Mouse (Mus musculus) hindbrain, embryonic 13.5 days (tissue): ENCODE data around the gene Iqschfp. TPM values are rescaled to one million over a fixed set of nuclear protein-coding genes. Genes with fewer than 3 reads are reported as not detected.
A peak's percentile ranks its signal among the peaks of the same experiment; 100 is the strongest.

ENCODE experiments used
- ATAC-seq: fragments of 200-750 bp; cut with Nextera tagmentation; 2 replicates; pipeline ENCODE4 v1.8.0; 2017; ENCODE audit warnings: moderate TSS enrichment; ENCODE audit not compliant: low FRiP score
- H3K27ac ChIP-seq: fragments of 300-500 bp; sonication (generic); 2 replicates; pipeline ENCODE4 v1.5.1; 2015; ENCODE audit warnings: inconsistent platforms, mild to moderate bottlenecking, moderate library complexity
- H3K27me3 ChIP-seq: fragments of 300-500 bp; sonication (generic); 2 replicates; pipeline ENCODE4 v1.6.1; 2015; ENCODE audit warnings: mild to moderate bottlenecking, inconsistent platforms
- H3K36me3 ChIP-seq: fragments of 300-500 bp; sonication (generic); 2 replicates; pipeline ENCODE4 v1.6.1; 2015; ENCODE audit warnings: mild to moderate bottlenecking, inconsistent platforms
- H3K4me1 ChIP-seq: fragments of 300-500 bp; sonication (generic); replicated peaks from 2 replicates; pipeline ENCODE4 v1.6.1; 2015; ENCODE audit warnings: inconsistent platforms
- H3K4me2 ChIP-seq: fragments of 300-500 bp; sonication (generic); 2 replicates; pipeline ENCODE4 v1.6.1; 2015; ENCODE audit warnings: inconsistent platforms, mild to moderate bottlenecking, moderate library complexity
- H3K4me3 ChIP-seq: fragments of 300-500 bp; sonication (generic); 2 replicates; pipeline ENCODE4 v1.5.1; 2015; ENCODE audit warnings: mild to moderate bottlenecking, inconsistent platforms
- H3K9ac ChIP-seq: fragments of 300-500 bp; sonication (generic); 2 replicates; pipeline ENCODE4 v1.6.1; 2015; ENCODE audit warnings: mild to moderate bottlenecking, inconsistent platforms
- H3K9me3 ChIP-seq: fragments of 300-500 bp; sonication (generic); 2 replicates; pipeline ENCODE4 v1.6.1; 2016; ENCODE audit warnings: inconsistent platforms
- WGBS: fragments of 180-500 bp; shearing (Covaris S2); methylation state at CpG from one replicate; pipeline ENCODE4 v1.1.7; 2015; 5-methylcytosine and 5-hydroxymethylcytosine counted together
- polyA plus RNA-seq: library from polyadenylated mRNA; unstranded; fragments of >200 nt; fragmentation: Nextera tagmentation; extraction: Ambion mirVana; gene quantifications from 2 replicates; pipeline ENCODE4 v1.2.1, GENCODE M21; 2015

Gene Iqschfp
- polyA plus RNA-seq, 1 experiment from 2014 or later, result 3.4 TPM

- 69% methylated on average over 3 of the region's 3 CpGs for WGBS
- no peak for ATAC-seq
Observed at GRCm38 (mm10) chr3:68568149-68568548, 676.1 kb downstream of the Iqschfp start.

GRCm38 (mm10) chr3:68568716-68569115, 676.7 kb downstream of the Iqschfp start:
- Histone ChIP-seq H3K36me3 (no peaks in the 10 kb centered on the region), H3K4me3 (no peak overlapping the region), H3K4me2 (no peak overlapping the region), H3K27ac (peak overlapping the region; percentile 32; the same call in 1 of the 2 replicates), H3K9ac (no peak overlapping the region), H3K27me3 (no peaks in the 10 kb centered on the region), H3K9me3 (no peaks in the 10 kb centered on the region), H3K4me1 (peaks cover 42% of the 10 kb centered on the region)
- ATAC-seq, result no peak
- 43% methylated on average over 7 of the region's 7 CpGs for WGBS

More at GRCm38 (mm10) chr3:68568149-68568548, 676.1 kb downstream of the Iqschfp start:
- H3K4me1 ChIP-seq, result peaks cover 41% of the 10 kb centered on the region
- H3K36me3 ChIP-seq, result no peaks in the 10 kb centered on the region
- no peak overlapping the region for H3K4me2 ChIP-seq
- H3K9ac ChIP-seq, result no peak overlapping the region
- H3K9me3 ChIP-seq, result no peaks in the 10 kb centered on the region
- H3K4me3 ChIP-seq, result no peak overlapping the region
- no peaks in the 10 kb centered on the region for H3K27me3 ChIP-seq
- no peak overlapping the region for H3K27ac ChIP-seq

GRCm38 (mm10) chr3:68570319-68570718, 678.3 kb downstream of the Iqschfp start:
- ATAC-seq, result no peak
- H3K9me3 ChIP-seq, result no peaks in the 10 kb centered on the region
- no peaks in the 10 kb centered on the region for H3K27me3 ChIP-seq
- no peak overlapping the region for H3K4me2 ChIP-seq
- no peak overlapping the region for H3K4me3 ChIP-seq
- no peaks in the 10 kb centered on the region for H3K36me3 ChIP-seq
- H3K27ac ChIP-seq, result no peak overlapping the region
- WGBS, result 92% methylated on average over 4 of the region's 4 CpGs
- H3K4me1 ChIP-seq, result peaks cover 46% of the 10 kb centered on the region
- no peak overlapping the region for H3K9ac ChIP-seq

GRCm38 (mm10) chr3:68572249-68573225, 680.5 kb downstream of the Iqschfp start:
- peak overlapping the region; percentile 83 for H3K9ac ChIP-seq
- peak overlapping the region; percentile 73 for H3K4me2 ChIP-seq
- peak overlapping the region; percentile 52 for H3K4me3 ChIP-seq
- WGBS, result 6% methylated on average over 28 of the region's 28 CpGs
- H3K27me3 ChIP-seq, result no peaks in the 10 kb centered on the region
- peaks cover 59% of the 10 kb centered on the region for H3K4me1 ChIP-seq
- peak overlapping the region; percentile 98 for H3K27ac ChIP-seq
- H3K36me3 ChIP-seq, result no peaks in the 10 kb centered on the region
- peak; percentile 94 for ATAC-seq
- no peaks in the 10 kb centered on the region for H3K9me3 ChIP-seq

GRCm38 (mm10) chr3:68573226-68573624, 681.2 kb downstream of the Iqschfp start:
- no peaks in the 10 kb centered on the region for H3K27me3 ChIP-seq
- peaks cover 61% of the 10 kb centered on the region for H3K4me1 ChIP-seq
- no peaks in the 10 kb centered on the region for H3K36me3 ChIP-seq
- peak overlapping the region; percentile 73 for H3K4me2 ChIP-seq
- 45% methylated on average over 3 of the region's 3 CpGs for WGBS
- peak overlapping the region; percentile 98 for H3K27ac ChIP-seq
- H3K4me3 ChIP-seq, result peak overlapping the region; percentile 52
- peak overlapping the region; percentile 83 for H3K9ac ChIP-seq
- H3K9me3 ChIP-seq, result no peaks in the 10 kb centered on the region
- no peak for ATAC-seq

- H3K4me1 ChIP-seq, result peaks cover 67% of the 10 kb centered on the region
- ATAC-seq, result no peak
Observed at GRCm38 (mm10) chr3:68574097-68574496, 682.1 kb downstream of the Iqschfp start.

GRCm38 (mm10) chr3:68574565-68574964, 682.5 kb downstream of the Iqschfp start:
- H3K4me3 ChIP-seq, result peak overlapping the region; percentile 52
- H3K27ac ChIP-seq, result peak overlapping the region; percentile 98
- WGBS, result 40% methylated on average over 8 of the region's 8 CpGs
- H3K4me2 ChIP-seq, result peak overlapping the region; percentile 73
- no peaks in the 10 kb centered on the region for H3K27me3 ChIP-seq
- no peaks in the 10 kb centered on the region for H3K36me3 ChIP-seq
- peak overlapping the region; percentile 83 for H3K9ac ChIP-seq
- peaks cover 70% of the 10 kb centered on the region for H3K4me1 ChIP-seq
- no peaks in the 10 kb centered on the region for H3K9me3 ChIP-seq
- ATAC-seq, result no peak

More at GRCm38 (mm10) chr3:68574097-68574496, 682.1 kb downstream of the Iqschfp start:
- peak overlapping the region; percentile 83 for H3K9ac ChIP-seq
- H3K27me3 ChIP-seq, result no peaks in the 10 kb centered on the region
- H3K27ac ChIP-seq, result peak overlapping the region; percentile 98
- peak overlapping the region; percentile 52 for H3K4me3 ChIP-seq
- peak overlapping the region; percentile 73 for H3K4me2 ChIP-seq
- WGBS, result 46% methylated on average over 5 of the region's 8 CpGs
- no peaks in the 10 kb centered on the region for H3K36me3 ChIP-seq
- H3K9me3 ChIP-seq, result no peaks in the 10 kb centered on the region

GRCm38 (mm10) chr3:68575636-68576340, 683.8 kb downstream of the Iqschfp start:
- no peak for ATAC-seq

GRCm38 (mm10) chr3:68576431-68576830, 684.4 kb downstream of the Iqschfp start:
- Histone ChIP-seq H3K27me3 (no peaks in the 10 kb centered on the region), H3K9ac (peak overlapping the region; percentile 64), H3K9me3 (no peaks in the 10 kb centered on the region), H3K4me1 (peaks cover 85% of the 10 kb centered on the region), H3K4me2 (peak overlapping the region; percentile 73), H3K27ac (peak overlapping the region; percentile 98), H3K4me3 (peak overlapping the region; percentile 16), H3K36me3 (no peaks in the 10 kb centered on the region)
- ATAC-seq, result no peak
- WGBS, result 9% methylated on average over 7 of the region's 7 CpGs

More at GRCm38 (mm10) chr3:68575636-68576340, 683.8 kb downstream of the Iqschfp start:
- peak overlapping the region; percentile 98 for H3K27ac ChIP-seq
- 42% methylated on average over 10 of the region's 10 CpGs for WGBS
- peaks cover 82% of the 10 kb centered on the region for H3K4me1 ChIP-seq
- no peaks in the 10 kb centered on the region for H3K36me3 ChIP-seq
- H3K9ac ChIP-seq, result peak overlapping the region; percentile 64
- H3K4me2 ChIP-seq, result peak overlapping the region; percentile 73
- H3K9me3 ChIP-seq, result no peaks in the 10 kb centered on the region
- H3K4me3 ChIP-seq, result peak overlapping the region; percentile 52
- no peaks in the 10 kb centered on the region for H3K27me3 ChIP-seq

- Histone ChIP-seq H3K4me1 (peaks cover 89% of the 10 kb centered on the region), H3K4me2 (peak overlapping the region; percentile 73), H3K36me3 (no peaks in the 10 kb centered on the region), H3K9ac (peak overlapping the region; percentile 64), H3K9me3 (no peaks in the 10 kb centered on the region), H3K27ac (peak overlapping the region; percentile 98), H3K27me3 (no peaks in the 10 kb centered on the region), H3K4me3 (peak overlapping the region; percentile 16)
- no peak for ATAC-seq
- 57% methylated on average over 5 of the region's 5 CpGs for WGBS
Observed at GRCm38 (mm10) chr3:68576948-68577347, 684.9 kb downstream of the Iqschfp start.

- H3K9ac ChIP-seq, result no peak overlapping the region
- H3K4me3 ChIP-seq, result no peak overlapping the region
Observed at GRCm38 (mm10) chr3:68581591-68581990, 689.6 kb downstream of the Iqschfp start.

More at GRCm38 (mm10) chr3:68581591-68581990, 689.6 kb downstream of the Iqschfp start:
- Histone ChIP-seq H3K9me3 (no peaks in the 10 kb centered on the region), H3K27me3 (no peaks in the 10 kb centered on the region), H3K27ac (0 out of 2 replicates have a peak overlapping the region, but pooled peaks have one; percentile 52), H3K36me3 (no peaks in the 10 kb centered on the region), H3K4me1 (peaks cover 87% of the 10 kb centered on the region), H3K4me2 (no peak overlapping the region)
- no peak for ATAC-seq
- 74% methylated on average over 13 of the region's 13 CpGs for WGBS
